Comparison of ENCODE assay signal across 8 mouse cellular contexts in the genomic region with DNA sequence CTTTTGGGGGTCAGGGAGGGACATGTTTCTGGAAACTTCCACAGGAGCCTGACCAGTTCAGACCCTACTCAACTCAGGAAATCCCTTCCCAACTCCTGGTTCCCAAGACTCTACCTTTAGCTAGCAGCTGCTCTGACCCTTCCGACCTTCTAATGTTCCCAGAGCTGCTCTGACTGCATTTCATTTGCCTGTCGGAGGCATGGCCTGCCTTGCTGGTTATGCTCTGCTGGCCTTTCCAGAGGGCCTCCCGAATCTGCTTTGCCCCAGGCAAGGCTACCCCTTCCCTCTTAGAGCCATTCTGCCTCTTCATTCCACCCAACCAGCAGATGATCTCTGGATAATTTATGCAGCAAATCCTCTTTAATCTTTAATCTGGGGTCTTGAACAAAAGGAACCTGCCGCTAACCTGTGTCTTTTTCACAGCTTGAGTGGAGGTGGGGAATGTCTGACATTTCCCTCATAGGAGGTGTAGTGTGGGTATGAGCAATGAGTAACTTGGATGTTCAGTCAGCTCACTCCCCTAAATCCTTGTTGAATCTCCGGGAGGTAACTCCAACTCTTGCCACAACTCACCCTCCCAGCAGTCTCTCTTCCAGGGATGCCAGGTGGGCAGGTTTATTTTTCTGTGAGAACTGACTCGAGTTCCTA. TPM values are rescaled to one million over a fixed set of nuclear protein-coding genes. Genes with fewer than 3 reads are reported as not detected.
DNase-seq lines count a peak whose midpoint lies in the region; ATAC-seq and TF ChIP-seq lines count a peak whose summit lies in the region.

No protein-coding gene starts in this region.

- H3K9ac ChIP-seq in heart, embryonic 16.5 days (ENCODE audit: low read length): peak overlapping the region; percentile 73
- H3K9ac ChIP-seq in limb, embryonic 12.5 days (replicated peaks): peak overlapping the region; percentile 65; the same call in 1 of the 2 replicates
- peak overlapping the region; percentile 5; the same call in 1 of the 2 replicates for H3K9ac ChIP-seq in stomach, embryonic 15.5 days

- ATAC-seq in heart, embryonic 16.5 days (replicated peaks; ENCODE audit: extremely low read depth, insufficient read depth, low FRiP score): no peak
- ATAC-seq in limb, embryonic 12.5 days (ENCODE audit: insufficient number of reproducible peaks, insufficient read depth, low FRiP score, low TSS enrichment, low read depth): no peak
- ATAC-seq in stomach, embryonic 15.5 days (ENCODE audit: insufficient read depth, low FRiP score, low read depth): no peak

- peak overlapping the region; percentile 88 for H3K4me2 ChIP-seq in heart, embryonic 16.5 days (ENCODE audit: low read depth, low read length)
- H3K4me2 ChIP-seq in limb, embryonic 12.5 days: peak overlapping the region; percentile 92
- H3K4me2 ChIP-seq in stomach, embryonic 15.5 days: peak overlapping the region; percentile 97

- peak in 1 of 2 experiments; percentile 48 for DNase-seq in cerebellum, adult 2 months
- DNase-seq in cerebellum, postnatal 4 days (ENCODE audit: low spot score in 2 of 2): no peak
- DNase-seq in layer of hippocampus, postnatal 10 days (ENCODE audit: low spot score in 2 of 2): no peak
- DNase-seq in layer of hippocampus, adult 9-10 months (ENCODE audit: low spot score): no peak

- peak overlapping the region; percentile 88 for H3K27ac ChIP-seq in cerebellum, adult 2 months (ENCODE audit: insufficient read depth, low read length)
- H3K27ac ChIP-seq in heart, embryonic 16.5 days (ENCODE audit: low read length): no peak overlapping the region
- no peak overlapping the region for H3K27ac ChIP-seq in limb, embryonic 12.5 days
- H3K27ac ChIP-seq in stomach, embryonic 15.5 days: no peak overlapping the region

- H3K4me3 ChIP-seq in cerebellum, adult 2 months (replicated peaks; ENCODE audit: insufficient read depth, low read depth, low read length): peak overlapping the region; percentile 95
- peak overlapping the region; percentile 81 for H3K4me3 ChIP-seq in E14TG2a.4 (replicated peaks; ENCODE audit: low read length)
- peak overlapping the region; percentile 63 for H3K4me3 ChIP-seq in heart, embryonic 16.5 days (ENCODE audit: low read length)
- peak overlapping the region; percentile 56 for H3K4me3 ChIP-seq in limb, embryonic 12.5 days (replicated peaks)
- peak overlapping the region; percentile 55 for H3K4me3 ChIP-seq in stomach, embryonic 15.5 days (replicated peaks)

- H3K36me3 ChIP-seq in E14TG2a.4 (ENCODE audit: insufficient read depth, low read length): no peaks in the 10 kb centered on the region
- no peaks in the 10 kb centered on the region for H3K36me3 ChIP-seq in heart, embryonic 16.5 days (ENCODE audit: control insufficient read depth, insufficient read depth)
- no peaks in the 10 kb centered on the region for H3K36me3 ChIP-seq in limb, embryonic 12.5 days
- no peaks in the 10 kb centered on the region for H3K36me3 ChIP-seq in stomach, embryonic 15.5 days

- no peaks in the 10 kb centered on the region for H3K27me3 ChIP-seq in cerebellum, adult 2 months (ENCODE audit: control insufficient read depth, insufficient read depth, low read length)
- peaks cover 73% of the 10 kb centered on the region for H3K27me3 ChIP-seq in E14TG2a.4 (ENCODE audit: insufficient read depth, low read length)
- H3K27me3 ChIP-seq in heart, embryonic 16.5 days (ENCODE audit: control insufficient read depth, insufficient read depth, low read length): no peaks in the 10 kb centered on the region
- H3K27me3 ChIP-seq in limb, embryonic 12.5 days: peaks cover 22% of the 10 kb centered on the region; the same call in 1 of the 2 replicates
- H3K27me3 ChIP-seq in stomach, embryonic 15.5 days (replicated peaks): no peaks in the 10 kb centered on the region; the same call in 1 of the 2 replicates

- no peaks in the 10 kb centered on the region for H3K9me3 ChIP-seq in E14TG2a.4 (ENCODE audit: low read length)
- no peaks in the 10 kb centered on the region for H3K9me3 ChIP-seq in heart, embryonic 16.5 days (replicated peaks; ENCODE audit: control insufficient read depth, low read length)
- no peaks in the 10 kb centered on the region for H3K9me3 ChIP-seq in limb, embryonic 12.5 days
- H3K9me3 ChIP-seq in stomach, embryonic 15.5 days: no peaks in the 10 kb centered on the region

- no peak for TF ChIP-seq CTCF in cerebellum, adult 2 months (IDR thresholded peaks at IDR 0.05; ENCODE audit: borderline replicate concordance, insufficient read depth, low read depth, low read length)
- TF ChIP-seq CTCF in E14TG2a.4 (conservative IDR thresholded peaks at IDR 0.05; ENCODE audit: low read length): no peak

- no peak for TF ChIP-seq POLR2A in cerebellum, adult 2 months (IDR thresholded peaks at IDR 0.05; ENCODE audit: borderline replicate concordance, insufficient read depth, low read length)

- WGBS in cerebellum, adult 2 months: 16% methylated on average over 6 of the region's 6 CpGs
- 28% methylated on average over 6 of the region's 6 CpGs for WGBS in heart, embryonic 16.5 days
- 20% methylated on average over 6 of the region's 6 CpGs for WGBS in limb, embryonic 12.5 days
- 30% methylated on average over 6 of the region's 6 CpGs for WGBS in stomach, embryonic 15.5 days

- H3K4me1 ChIP-seq in cerebellum, adult 2 months (ENCODE audit: control insufficient read depth, insufficient read depth, low read length): peaks cover 37% of the 10 kb centered on the region
- H3K4me1 ChIP-seq in E14TG2a.4 (replicated peaks; ENCODE audit: low read depth, low read length): peaks cover 60% of the 10 kb centered on the region
- H3K4me1 ChIP-seq in heart, embryonic 16.5 days (ENCODE audit: control insufficient read depth, insufficient read depth, low read length): peaks cover 14% of the 10 kb centered on the region
- H3K4me1 ChIP-seq in limb, embryonic 12.5 days (replicated peaks): peaks cover 11% of the 10 kb centered on the region
- H3K4me1 ChIP-seq in stomach, embryonic 15.5 days: peaks cover 10% of the 10 kb centered on the region

RNA-seq across cellular contexts. Expression of a gene that starts 9.0 kb away (rescaled TPM):
- 962 and 1,033 TPM in 2 replicates for polyA plus RNA-seq in cerebellum, adult 2 months (2012; rRNA removed)
- 27.8 and 32.4 TPM in 2 replicates for polyA plus RNA-seq in heart, embryonic 16.5 days (2015; fragmentation: Nextera tagmentation; extraction: Ambion mirVana)
- polyA plus RNA-seq in limb, embryonic 12.5 days (2016; fragmentation: Nextera tagmentation; extraction: Ambion mirVana): 10.7 and 10.9 TPM in 2 replicates
- polyA plus RNA-seq in stomach, embryonic 15.5 days (2015; fragmentation: Nextera tagmentation; extraction: Ambion mirVana): 22.2 and 23.7 TPM in 2 replicates
- total RNA-seq in layer of hippocampus, postnatal 10 days (2021): 10 to 100 TPM; 45.5 to 50.6 TPM

RNA-seq across cellular contexts. Expression of a gene that starts 11.3 kb away (rescaled TPM):
- polyA plus RNA-seq in cerebellum, adult 2 months (2012; rRNA removed): not detected in 2 replicates
- not detected in 2 replicates for polyA plus RNA-seq in heart, embryonic 16.5 days (2015; fragmentation: Nextera tagmentation; extraction: Ambion mirVana)
- not detected in 2 replicates for polyA plus RNA-seq in limb, embryonic 12.5 days (2016; fragmentation: Nextera tagmentation; extraction: Ambion mirVana)
- polyA plus RNA-seq in stomach, embryonic 15.5 days (2015; fragmentation: Nextera tagmentation; extraction: Ambion mirVana): not detected in 2 replicates
- not detected for total RNA-seq in layer of hippocampus, postnatal 10 days (2021)

RNA-seq across cellular contexts. Expression of a gene that starts 14.2 kb away (rescaled TPM):
- 66.9 and 67.8 TPM in 2 replicates for polyA plus RNA-seq in cerebellum, adult 2 months (2012; rRNA removed)
- 14.8 and 16.5 TPM in 2 replicates for polyA plus RNA-seq in heart, embryonic 16.5 days (2015; fragmentation: Nextera tagmentation; extraction: Ambion mirVana)
- polyA plus RNA-seq in limb, embryonic 12.5 days (2016; fragmentation: Nextera tagmentation; extraction: Ambion mirVana): 53.4 and 54.0 TPM in 2 replicates
- polyA plus RNA-seq in stomach, embryonic 15.5 days (2015; fragmentation: Nextera tagmentation; extraction: Ambion mirVana): 25.6 and 26.5 TPM in 2 replicates
- 10 to 100 TPM; 82.7 to 84.6 TPM for total RNA-seq in layer of hippocampus, postnatal 10 days (2021)

RNA-seq across cellular contexts. Expression of a gene that starts 39.2 kb away (rescaled TPM):
- polyA plus RNA-seq in cerebellum, adult 2 months (2012; rRNA removed): 0.36 and 0.43 TPM in 2 replicates
- polyA plus RNA-seq in heart, embryonic 16.5 days (2015; fragmentation: Nextera tagmentation; extraction: Ambion mirVana): 0.10 and 0.14 TPM in 2 replicates
- 0.19 and 0.21 TPM in 2 replicates for polyA plus RNA-seq in limb, embryonic 12.5 days (2016; fragmentation: Nextera tagmentation; extraction: Ambion mirVana)
- polyA plus RNA-seq in stomach, embryonic 15.5 days (2015; fragmentation: Nextera tagmentation; extraction: Ambion mirVana): 0.26 and 0.31 TPM in 2 replicates
- under 1 TPM; 0.51 to 0.87 TPM for total RNA-seq in layer of hippocampus, postnatal 10 days (2021)

Comparison
In these comparisons a context has a peak if more than half of its experiments do, and no peak if none do; other contexts are left out.
1. H3K9ac ChIP-seq: peak in every context shown above with its lines; median percentile 73 in heart, embryonic 16.5 days; 65 in limb, embryonic 12.5 days; 5 in stomach, embryonic 15.5 days.
2. RNA of a gene that starts 9.0 kb away (polyA plus RNA-seq): 962 to 1,033 TPM in cerebellum, adult 2 months; 27.8 to 32.4 TPM in heart, embryonic 16.5 days, 22.2 to 23.7 TPM in stomach, embryonic 15.5 days and 10.7 to 10.9 TPM in limb, embryonic 12.5 days; every median in the first group is over 10 times any median in the second.
3. Peak in every context shown above with its lines, with median percentiles within 50 percentile points of each other: H3K4me3 ChIP-seq and H3K4me2 ChIP-seq.